Mouse (Mus musculus) gastrocnemius, postnatal 14 days (tissue): ENCODE data around the gene Arrb1. TPM values are rescaled to one million over a fixed set of nuclear protein-coding genes. Genes with fewer than 3 reads are reported as not detected.

Experiments
- DNase-seq: peaks from one replicate; pipeline ENCODE4 v3.0.0; 2021; ENCODE audit warnings: mixed read lengths
- intact Hi-C: fragments of 180-260 bp; cut with DNase I; formaldehyde crosslinking; loops from one replicate; pipeline ENCODE4 v1.15.1; 2025; ENCODE audit warnings: low total_unique reads
- total RNA-seq, 2 experiments: library from RNA; stranded (reverse); gene quantifications; 2 replicates each; pipeline ENCODE4 v1.2.3; 2021

Gene Arrb1
- total RNA-seq, 2 experiments from 2014 or later, result 14.3 to 15.2 TPM

- intact Hi-C loops, result no loop called here
- no peak for DNase-seq
Observed at GRCm38 (mm10) chr7:99534501-99534900, 765 bp upstream of the Arrb1 start.

GRCm38 (mm10) chr7:99535741-99536501, 655 bp downstream of the Arrb1 start:
- intact Hi-C loops, result no loop called here
- DNase-seq, result no peak

- DNase-seq, result no peak
- intact Hi-C loops, result no loop called here
Observed at GRCm38 (mm10) chr7:99537183-99537756, 2.0 kb downstream of the Arrb1 start.

GRCm38 (mm10) chr7:99538421-99538820, 3.2 kb downstream of the Arrb1 start:
- intact Hi-C loops, result no loop called here
- no peak for DNase-seq

- intact Hi-C loops, result no loop called here
Observed at GRCm38 (mm10) chr7:99539201-99539891, 4.1 kb downstream of the Arrb1 start.

GRCm38 (mm10) chr7:99540016-99540415, 4.8 kb downstream of the Arrb1 start:
- intact Hi-C loops, result no loop called here

More at GRCm38 (mm10) chr7:99539201-99539891, 4.1 kb downstream of the Arrb1 start:
- peak; percentile 74 for DNase-seq

GRCm38 (mm10) chr7:99541204-99541603, 5.9 kb downstream of the Arrb1 start:
- intact Hi-C loops, result no loop called here
- no peak for DNase-seq

More at GRCm38 (mm10) chr7:99540016-99540415, 4.8 kb downstream of the Arrb1 start:
- DNase-seq, result no peak

GRCm38 (mm10) chr7:99544272-99544671, 9.0 kb downstream of the Arrb1 start:
- no peak for DNase-seq

GRCm38 (mm10) chr7:99545885-99546745, 10.8 kb downstream of the Arrb1 start:
- DNase-seq, result peak; percentile 71
- intact Hi-C loops, result no loop called here

More at GRCm38 (mm10) chr7:99544272-99544671, 9.0 kb downstream of the Arrb1 start:
- intact Hi-C loops, result no loop called here

- intact Hi-C loops, result no loop called here
- no peak for DNase-seq
Observed at GRCm38 (mm10) chr7:99547584-99548487, 12.6 kb downstream of the Arrb1 start.

- DNase-seq, result no peak
- intact Hi-C loops, result no loop called here
Observed at GRCm38 (mm10) chr7:99549668-99550067, 14.4 kb downstream of the Arrb1 start.

GRCm38 (mm10) chr7:99551623-99552022, 16.4 kb downstream of the Arrb1 start:
- no peak for DNase-seq
- intact Hi-C loops, result no loop called here

- no peak for DNase-seq
- intact Hi-C loops, result no loop called here
Observed at GRCm38 (mm10) chr7:99553222-99553884, 18.1 kb downstream of the Arrb1 start.

- intact Hi-C loops, result no loop called here
- DNase-seq, result no peak
Observed at GRCm38 (mm10) chr7:99553885-99554269, 18.6 kb downstream of the Arrb1 start.

GRCm38 (mm10) chr7:99555862-99556261, 20.6 kb downstream of the Arrb1 start:
- intact Hi-C loops, result loop anchor here (1.0 to 5.0 kb wide), 2 partner anchors 36 to 56 kb away; no protein-coding TSS in a partner anchor
- peak; percentile 69 for DNase-seq

- intact Hi-C loops, result loop anchor here (5.0 kb wide), 1 partner anchor 33 kb away; no protein-coding TSS in a partner anchor
- DNase-seq, result no peak
Observed at GRCm38 (mm10) chr7:99559091-99559490, 23.8 kb downstream of the Arrb1 start.

- DNase-seq, result no peak
- intact Hi-C loops, result no loop called here
Observed at GRCm38 (mm10) chr7:99562478-99562877, 27.2 kb downstream of the Arrb1 start.

- intact Hi-C loops, result no loop called here
- DNase-seq, result no peak
Observed at GRCm38 (mm10) chr7:99563224-99563623, 28.0 kb downstream of the Arrb1 start.
